Mouse (Mus musculus): ENCODE measurements around the gene Adamts8.
A peak's percentile ranks its signal among the peaks of the same experiment; 100 is the strongest.

The Adamts8 gene

DNA sequence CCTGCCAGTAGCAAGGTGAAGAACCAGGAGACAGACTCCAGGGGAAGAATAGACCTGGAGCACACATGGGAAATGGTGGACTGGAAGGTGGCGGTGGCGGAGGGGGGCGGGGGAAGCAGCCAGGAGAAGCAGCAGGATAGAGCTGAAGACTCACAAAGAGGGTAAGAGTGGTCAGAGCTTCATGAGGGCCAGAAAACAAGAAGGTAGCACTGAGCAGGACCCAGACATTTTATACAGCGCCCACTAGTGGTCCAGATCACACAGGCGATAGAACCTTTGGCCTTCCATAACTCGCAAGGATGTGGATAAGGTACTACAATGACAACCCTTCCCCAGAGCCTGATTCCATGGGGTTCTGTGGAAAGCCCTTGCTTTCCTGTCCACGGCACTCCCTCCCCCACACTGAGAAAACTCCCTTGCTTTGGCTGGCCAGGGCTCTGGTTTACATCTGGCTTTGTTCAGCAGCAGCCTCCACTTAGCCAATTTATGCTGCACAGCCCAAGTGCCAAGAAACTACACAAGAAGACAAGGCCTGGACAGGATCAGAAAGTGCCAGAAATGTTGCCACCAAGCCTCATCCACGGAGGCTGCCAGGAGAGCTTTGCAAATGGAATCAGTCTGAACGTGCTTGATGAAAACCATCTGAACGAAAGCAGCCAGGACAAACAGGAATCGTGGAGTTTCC lies 34.1 kb downstream of the Adamts8 start:
- DNase-seq (ENCODE audit: low read depth, low spot score) = peak; percentile 88

DNA sequence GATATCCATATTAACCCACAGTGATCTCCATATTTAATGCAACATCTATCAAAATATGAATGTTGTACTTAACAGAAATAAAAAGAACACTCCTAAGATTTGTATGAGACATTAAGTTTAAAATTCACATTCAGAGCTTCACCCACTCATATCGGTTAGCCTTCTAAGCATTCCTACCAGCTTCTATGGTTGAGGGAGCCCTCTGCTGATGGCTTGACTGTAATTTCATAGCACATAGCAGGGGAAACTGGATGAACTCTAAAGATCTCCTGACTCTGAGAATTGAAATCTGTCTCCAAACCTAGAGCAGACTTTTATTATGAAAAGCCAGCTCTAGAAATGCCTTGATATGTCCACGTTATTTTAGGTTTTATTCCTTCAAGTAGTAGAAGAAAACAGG lies 38.1 kb downstream of the Adamts8 start:
- no peak for DNase-seq (ENCODE audit: low read depth, low spot score)

DNA sequence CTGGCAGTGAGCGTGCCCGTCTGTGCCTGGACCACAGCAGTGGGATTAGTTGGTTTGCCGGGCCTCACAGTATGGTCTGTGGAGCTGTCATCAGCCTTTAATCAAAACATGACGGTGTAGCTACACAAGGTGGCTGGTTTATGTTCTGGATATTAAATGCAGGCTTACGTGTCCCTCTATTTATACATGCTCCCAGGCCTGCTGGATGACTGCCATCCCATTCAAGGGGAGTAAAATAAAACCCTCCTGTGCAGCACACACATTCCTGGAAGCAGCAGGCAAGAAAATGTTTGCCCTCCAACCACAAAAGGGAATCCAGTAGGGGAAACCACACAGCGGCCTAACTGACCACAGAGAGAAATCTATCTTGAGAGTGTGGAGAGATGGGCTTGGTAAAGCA lies 43.4 kb downstream of the Adamts8 start:
- no peak for DNase-seq (ENCODE audit: low read depth, low spot score)

DNA sequence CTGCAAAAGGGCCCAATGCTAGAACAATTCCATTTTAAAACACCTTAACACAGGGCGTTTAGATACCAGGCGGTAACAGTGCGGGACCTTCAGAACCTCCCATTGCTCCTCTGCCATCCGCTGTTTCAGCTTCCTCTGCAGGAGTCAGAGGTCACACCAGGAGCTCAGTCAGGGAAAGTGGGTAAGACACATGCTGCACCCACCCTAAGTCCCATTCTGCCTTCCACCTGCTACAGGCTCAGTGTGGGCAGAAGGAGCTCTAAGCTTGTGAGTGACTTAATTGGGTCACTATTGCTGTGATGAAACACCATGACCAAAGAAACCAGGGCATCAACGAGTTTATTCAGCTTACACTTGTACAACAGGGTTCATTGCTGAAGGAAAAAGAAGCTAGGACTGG lies 50.7 kb downstream of the Adamts8 start:
- DNase-seq (ENCODE audit: low read depth, low spot score) = no peak

DNA sequence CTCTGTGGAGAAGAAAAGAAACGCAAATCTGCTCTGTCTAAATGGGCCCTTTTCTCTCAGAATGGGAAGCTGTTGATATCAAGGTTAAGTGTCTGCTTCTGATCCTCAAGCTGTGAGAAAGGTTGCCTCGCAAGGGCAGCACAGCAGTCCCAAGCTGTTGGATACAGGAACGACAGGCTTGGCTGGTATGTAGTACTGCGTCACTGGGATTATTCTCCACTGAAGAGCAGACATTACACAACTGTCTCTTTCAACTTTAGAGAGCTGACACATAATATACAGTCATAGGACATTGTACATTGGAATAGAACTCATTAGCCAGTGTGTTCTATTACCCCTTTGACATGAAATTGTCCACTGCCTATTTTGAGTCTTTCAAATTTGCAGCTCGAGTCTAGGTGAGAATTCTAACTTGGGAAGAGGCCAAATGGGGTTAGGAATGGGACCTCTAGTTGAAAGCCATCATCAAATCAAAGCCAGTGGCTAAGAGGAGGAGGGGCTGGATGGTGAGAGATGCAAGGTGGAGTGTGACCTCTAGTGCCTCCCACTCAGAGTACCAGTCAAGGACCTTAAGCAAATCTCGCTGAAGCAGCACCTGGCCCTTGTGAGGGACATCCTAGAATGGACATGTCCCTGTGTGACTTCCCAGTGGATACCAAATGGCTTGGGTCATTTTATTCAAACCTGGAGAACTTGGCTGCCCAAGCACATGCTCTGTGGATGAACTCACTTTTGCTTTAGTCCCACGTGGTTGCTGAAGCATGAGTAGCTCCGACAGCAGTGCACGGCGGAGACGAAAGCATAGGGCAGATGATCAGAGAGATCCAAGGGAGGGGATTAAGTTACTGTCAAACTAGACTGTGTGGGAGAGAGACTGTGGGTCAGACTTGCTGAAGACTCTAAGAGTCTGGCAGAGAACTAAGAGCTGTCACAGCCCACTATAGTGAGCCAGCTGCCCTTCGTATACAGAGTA lies 54.5 kb downstream of the Adamts8 start:
- no peak for DNase-seq (ENCODE audit: low read depth, low spot score)

DNA sequence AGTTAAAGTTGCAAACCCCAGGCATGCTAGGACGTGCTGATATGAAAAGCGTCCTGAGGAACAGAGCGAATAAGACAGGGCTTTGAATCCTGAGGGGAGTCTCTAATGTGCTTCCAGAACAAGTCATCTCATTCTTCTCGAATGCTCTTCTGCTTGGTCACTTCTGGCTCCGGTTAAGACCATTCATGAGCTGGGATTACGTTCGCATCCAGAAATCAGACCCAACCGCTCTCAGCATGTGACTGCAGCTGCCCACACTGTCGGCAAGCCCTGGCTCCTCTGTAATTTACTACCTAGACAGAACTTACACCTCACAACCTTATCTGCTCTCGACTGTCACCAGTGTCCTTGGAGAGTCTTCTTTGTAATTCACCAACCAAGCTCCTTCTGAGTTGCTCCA lies 58.3 kb downstream of the Adamts8 start:
- DNase-seq (ENCODE audit: low read depth, low spot score) = no peak

DNA sequence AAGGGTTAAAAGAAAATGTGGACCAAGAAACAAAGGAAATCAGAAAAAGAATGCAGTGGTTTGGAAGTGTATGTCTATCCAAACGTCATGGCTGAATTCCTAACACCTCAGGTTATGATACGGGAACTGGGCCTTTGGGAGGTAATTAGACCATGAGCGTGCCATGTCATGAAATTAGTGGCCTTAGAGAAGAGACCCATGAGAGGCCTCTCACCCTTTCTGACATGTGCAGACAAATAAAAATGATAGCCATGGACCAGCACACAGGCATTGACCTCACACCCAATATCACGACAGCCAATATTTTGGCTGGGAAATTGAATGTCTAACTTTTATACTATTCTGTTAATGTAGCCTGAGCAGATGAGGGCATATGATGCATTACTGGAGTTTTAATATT lies 60.2 kb downstream of the Adamts8 start:
- no peak for DNase-seq (ENCODE audit: low read depth, low spot score)

DNA sequence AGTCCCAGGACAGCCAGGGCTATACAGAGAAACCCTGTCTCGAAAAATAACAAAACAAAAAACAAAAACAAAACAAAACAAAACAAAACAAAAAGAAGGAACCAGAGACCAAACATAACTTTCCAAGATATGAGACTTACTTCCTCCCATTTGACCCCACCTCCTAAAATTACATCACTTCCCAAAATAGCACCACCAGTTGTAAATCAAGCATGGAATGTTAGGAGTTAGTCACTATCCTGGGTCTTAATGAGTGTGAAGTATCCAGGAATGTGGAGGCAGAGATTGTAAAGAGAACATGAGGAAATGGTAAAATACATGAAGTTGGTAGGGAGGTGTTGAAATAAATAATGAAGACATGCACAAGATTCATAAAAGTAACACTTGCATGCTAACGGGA lies 67.0 kb downstream of the Adamts8 start:
- peak; percentile 77 for DNase-seq (ENCODE audit: low read depth, low spot score)

DNA sequence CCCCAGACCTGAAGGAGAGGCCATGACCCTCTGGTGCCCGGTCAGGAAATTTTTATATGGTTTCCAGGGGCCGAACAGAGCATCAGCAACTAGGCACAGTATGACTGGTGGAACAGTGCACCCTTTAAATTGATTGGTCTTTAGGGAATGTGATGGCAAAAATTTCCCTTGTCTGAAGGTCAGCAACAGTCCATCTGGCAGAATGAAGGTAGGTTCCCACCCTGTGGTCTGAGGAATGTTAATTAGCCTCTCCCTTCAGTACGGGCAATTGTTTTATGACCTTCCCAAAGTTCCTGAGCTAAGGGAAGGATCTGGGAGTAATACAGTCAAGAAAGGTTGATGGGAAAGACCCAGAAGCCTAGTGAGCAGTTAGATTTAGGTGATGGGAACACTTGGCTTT lies 67.7 kb downstream of the Adamts8 start:
- DNase-seq (ENCODE audit: low read depth, low spot score) = peak; percentile 96

DNA sequence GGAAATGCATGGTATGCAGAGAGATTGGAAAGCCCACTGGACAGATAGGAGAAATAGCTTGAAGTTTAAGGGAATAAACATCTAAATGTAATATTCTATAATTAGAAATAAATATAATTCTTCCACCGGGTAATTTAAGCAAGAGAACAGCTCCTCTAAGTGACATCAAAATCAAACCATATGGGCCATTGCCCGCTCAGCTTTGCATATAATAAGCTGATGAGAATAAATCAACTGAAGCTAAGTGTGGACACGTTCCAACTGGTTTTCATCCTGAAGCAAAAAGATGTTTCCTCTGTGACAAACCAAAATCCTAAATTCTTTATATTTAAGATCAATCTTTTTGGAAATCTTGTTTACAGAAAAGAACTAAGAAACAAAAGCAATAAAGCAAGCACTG lies 68.4 kb downstream of the Adamts8 start:
- DNase-seq (ENCODE audit: low read depth, low spot score) = no peak

DNA sequence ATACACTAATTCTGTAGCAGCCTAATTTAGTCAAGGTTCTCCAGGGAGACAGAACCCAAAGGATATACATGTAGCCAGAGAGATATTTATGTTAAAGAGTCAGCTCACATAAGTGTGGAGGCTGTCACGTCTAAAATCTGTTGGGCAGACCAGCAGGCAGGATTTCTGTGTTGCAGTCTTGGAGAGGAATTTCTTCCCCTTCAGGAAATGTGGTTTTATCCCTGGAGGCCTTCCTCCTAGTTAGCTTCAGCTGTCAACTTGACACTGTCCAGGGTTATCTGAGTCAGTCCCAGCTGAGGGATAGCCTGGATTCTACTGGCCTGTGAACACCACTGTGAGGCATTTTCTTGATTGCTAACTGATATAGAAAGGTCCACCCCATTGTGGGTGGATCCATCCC lies 69.2 kb downstream of the Adamts8 start:
- DNase-seq (ENCODE audit: low read depth, low spot score) = peak; percentile 45

DNA sequence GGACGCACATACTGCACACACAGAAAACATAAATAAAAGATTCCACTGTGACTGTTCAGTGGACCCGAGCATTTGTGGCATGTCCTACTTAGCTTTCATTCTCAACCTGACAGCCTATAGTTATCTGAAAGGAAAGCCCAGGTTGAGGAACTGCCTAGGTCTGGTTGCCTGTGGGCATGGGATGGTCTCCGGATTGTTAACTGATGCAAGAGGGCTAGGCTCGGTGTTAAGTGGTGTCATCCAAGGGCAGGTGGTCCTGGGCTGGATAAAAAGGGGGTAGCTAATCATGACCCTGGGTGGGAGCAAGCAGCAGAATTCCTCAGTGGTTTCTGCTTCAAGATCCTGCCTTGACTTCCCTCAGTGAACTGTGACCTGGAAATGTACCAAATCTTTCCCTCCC lies 70.3 kb downstream of the Adamts8 start:
- DNase-seq (ENCODE audit: low read depth, low spot score) = peak; percentile 46

DNA sequence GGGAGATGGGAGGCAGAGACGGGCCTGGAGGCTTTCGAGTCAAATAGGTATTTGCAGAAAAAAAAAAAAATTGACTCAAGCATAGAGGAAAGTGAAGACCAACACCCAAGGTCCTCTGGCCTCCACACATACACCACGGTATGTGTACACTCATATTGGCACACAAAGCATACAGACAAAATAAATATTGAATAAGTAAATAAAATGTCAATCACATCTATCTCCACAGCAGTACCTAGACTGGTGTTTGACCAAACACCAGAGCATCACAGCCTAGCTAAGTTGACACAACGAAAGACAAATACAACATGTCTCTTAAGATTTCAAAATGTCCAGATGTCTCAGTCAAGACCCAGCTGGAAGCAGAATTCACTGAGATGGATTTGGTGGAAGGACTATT lies 71.1 kb downstream of the Adamts8 start:
- DNase-seq (ENCODE audit: low read depth, low spot score) = no peak

Measured in R1 (cell line).